Mouse (Mus musculus) urinary bladder, postnatal 10 days (tissue): ENCODE data around the gene Abca1.

Source experiments
- DNase-seq: peaks from one replicate; pipeline ENCODE4 v3.0.0; 2022; ENCODE audit warnings: low spot score

Gene Abca1

DNA sequence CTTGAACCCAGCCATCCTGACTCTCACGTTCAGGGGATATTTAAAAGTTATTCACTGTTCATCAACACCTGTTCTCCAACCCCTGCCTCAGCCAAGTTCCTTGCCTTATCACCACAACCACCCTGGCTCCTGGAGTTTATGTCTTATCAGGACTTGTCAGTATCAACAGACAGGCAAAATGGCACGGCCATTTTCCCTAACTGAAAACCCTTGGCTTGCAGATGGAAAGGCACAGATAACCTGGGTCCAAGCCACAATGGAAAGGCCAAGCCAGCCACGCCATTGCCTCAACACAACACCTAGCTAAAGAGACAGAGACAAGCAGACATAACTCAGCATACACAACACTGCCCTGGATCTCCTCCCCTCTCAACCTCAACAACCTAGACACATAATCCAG is 38.6 kb downstream of the Abca1 start:
- DNase-seq = no peak

DNA sequence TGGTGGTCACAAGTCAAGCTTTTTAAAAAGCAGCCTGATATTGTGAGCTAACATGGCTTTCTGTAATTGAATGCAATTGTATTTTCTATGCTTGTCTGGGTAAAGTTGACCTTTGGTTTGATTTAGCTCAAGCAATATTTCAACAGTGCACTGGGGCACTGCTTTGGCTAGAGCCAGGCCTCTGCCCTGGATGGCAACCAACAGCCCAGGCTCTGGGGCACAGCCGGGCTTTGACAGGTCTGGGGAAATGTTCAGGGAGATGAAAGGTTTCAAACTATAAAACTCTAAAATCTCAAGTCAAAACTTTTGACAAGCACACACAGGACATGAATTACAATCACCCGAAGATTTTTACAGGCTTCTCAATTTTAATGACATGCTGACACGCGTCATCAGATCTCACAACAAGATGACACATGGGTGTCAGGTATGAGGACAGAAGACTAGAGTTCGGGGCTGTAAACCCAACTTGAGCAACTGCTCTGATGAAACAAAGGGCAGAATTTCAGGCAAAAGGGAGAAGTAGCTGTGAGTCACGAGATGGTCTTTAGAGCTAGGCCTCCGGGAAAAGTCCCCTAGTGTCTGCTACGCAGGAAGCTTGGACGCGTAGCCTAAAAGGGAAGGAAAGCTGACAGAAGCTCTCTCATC is 39.5 kb downstream of the Abca1 start:
- DNase-seq = no peak

DNA sequence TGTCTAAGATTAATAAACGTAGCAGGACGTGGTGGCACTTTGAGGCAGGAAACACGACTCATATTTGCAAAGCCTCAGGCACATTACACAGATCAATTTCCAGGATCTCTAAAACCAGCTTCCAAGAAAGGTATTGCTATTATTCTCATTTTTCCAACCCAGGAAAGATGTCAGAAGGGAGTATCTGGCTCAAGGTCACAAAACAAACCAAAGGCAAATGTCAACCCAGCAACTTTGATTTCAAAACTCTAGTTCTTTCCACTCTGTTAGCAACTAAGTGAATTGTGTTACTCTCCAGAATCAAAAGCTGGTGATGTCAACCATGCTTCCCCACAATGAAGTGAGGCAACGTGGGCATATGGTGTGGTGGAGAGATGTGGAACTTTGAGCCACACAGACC is 41.1 kb downstream of the Abca1 start:
- no peak for DNase-seq

DNA sequence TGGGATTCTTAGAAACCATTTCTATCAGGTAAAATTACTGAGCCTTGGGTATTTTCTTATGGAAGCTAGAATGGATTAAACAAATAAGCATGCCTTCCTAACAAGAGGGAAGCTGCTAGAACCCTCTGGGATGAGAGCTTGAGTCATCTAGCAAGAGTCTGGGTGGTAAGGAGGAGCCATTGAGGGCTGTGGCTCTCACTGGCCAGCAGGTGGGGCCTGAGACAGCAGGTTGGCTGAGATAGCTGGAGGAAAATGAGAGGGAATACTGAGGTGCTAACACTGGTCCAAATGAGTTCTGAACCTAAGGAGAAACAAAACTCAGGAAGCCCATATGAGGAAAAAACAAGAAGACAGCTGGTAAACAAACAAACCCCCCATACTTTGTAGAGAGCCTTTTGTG is 42.1 kb downstream of the Abca1 start:
- DNase-seq = no peak

DNA sequence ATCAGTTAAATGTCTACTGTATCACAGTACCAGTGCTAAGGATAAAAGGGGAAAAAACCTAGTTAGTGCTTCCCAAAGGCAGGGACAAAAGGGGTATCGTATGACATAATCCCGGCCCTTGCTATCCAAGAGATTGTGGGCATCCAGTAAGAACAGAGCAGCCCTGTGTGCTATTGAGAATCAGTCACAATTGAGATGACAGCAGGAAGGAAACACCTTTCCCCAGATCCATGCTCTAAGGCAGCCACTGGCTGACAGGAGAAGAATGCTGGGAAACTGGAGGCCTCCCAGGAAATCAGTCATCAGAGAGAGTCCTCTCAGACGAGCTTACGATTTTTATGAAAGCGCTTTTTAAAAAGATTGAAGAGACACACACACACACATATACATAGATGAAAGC is 42.6 kb downstream of the Abca1 start:
- no peak for DNase-seq

DNA sequence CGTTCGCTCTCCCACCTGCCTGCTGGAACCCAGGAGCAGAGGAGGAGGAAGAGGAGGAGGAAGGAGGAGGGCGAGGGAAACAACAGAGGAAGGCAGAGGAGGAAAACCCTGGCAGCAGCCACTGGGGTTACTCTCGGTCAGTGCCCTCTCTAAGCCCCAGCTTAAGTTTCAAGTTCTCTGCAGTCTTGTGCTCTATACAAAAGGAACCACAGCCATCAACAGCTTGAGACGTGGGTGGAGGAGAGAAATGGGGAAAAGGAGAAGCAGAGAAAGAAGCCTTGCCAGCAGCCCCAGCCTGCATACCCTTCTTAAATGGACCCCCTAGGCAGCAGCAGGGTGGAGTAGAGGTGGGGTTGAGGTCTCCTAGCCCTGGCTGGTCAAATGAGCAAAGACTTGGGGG is 43.8 kb downstream of the Abca1 start:
- no peak for DNase-seq

DNA sequence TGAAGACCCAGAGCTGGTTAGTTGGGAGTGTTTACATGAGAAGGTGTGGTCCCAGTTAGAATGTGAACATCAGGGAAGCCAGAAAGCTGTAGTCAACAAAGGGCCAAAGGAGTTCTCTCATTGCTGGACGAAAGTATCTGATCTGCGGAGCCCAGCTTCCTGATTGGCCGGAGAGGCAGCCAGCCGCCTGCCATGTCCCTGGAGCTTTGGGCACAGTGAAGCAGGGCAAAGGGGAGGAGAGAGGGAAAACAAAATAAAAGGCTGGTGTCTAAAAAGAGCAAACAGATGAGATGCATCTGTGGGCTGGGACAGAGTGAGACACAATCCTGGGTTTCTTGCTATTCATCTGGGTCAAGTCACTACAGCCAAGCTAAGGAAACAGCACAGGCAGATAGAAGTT is 44.3 kb downstream of the Abca1 start:
- no peak for DNase-seq

DNA sequence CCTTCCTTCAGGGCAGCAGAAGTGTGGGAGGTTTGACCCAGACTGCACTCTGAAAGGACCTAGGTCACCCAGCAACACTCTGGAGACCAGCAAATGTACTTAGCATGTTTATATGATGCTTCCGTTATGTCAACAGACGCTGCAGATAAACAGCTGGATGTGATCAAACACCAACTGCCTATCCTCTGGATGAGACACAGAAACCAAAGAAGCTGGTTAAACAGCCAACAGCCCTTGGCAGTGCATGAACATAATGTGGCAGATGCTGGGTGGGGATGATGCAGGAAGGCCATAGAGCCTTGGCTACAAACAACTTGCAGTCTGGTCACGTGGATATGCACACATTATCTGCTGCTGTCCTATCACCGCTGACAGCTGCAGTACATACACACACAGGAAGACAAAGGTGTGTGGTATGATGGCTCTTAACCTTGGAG is 47.8 kb downstream of the Abca1 start:
- DNase-seq = no peak

DNA sequence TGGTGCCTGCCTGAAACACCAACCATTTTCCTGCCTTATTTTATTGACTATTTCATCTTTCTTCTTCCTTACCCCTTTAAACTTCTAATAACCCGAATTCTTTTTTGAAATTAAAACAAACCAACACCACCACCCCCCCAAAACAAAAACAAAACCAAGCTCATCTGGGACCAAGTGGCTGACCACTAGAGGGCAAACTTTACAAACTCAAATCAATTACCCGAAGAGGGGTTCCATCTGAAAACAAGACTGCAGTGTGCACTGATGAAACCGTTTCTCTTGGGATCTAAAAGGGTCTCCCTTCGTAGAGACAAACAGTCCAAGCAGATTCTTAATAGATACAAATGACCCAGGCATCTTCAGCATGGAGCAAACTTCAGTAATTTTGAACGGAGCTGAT is 49.3 kb downstream of the Abca1 start:
- DNase-seq = no peak

DNA sequence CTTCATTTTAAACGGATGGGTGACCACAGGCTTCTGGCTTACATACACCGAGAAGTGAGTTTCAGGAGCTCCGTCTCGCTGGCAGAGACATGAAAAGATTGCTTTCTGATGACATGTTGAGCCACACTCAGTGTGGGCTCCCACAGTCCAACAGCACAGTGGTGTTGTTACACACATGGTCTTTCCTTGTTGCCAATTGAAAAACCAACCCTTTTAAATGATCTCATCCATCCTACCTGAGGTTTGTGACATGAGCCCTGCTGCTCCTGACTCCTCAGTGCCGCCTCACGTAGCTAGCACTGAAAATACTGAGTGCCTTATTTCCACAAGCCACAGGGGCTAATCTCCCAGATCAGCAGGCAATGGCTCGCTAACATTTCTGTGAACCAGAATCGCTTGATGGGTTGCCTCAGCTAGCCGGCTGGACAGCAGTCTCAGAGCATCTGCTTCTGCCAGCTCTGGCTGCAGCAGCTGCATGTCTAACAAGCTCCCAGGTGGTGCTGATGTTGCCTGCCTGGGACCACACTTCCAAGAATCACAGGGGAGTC is 50.2 kb downstream of the Abca1 start:
- DNase-seq = no peak

DNA sequence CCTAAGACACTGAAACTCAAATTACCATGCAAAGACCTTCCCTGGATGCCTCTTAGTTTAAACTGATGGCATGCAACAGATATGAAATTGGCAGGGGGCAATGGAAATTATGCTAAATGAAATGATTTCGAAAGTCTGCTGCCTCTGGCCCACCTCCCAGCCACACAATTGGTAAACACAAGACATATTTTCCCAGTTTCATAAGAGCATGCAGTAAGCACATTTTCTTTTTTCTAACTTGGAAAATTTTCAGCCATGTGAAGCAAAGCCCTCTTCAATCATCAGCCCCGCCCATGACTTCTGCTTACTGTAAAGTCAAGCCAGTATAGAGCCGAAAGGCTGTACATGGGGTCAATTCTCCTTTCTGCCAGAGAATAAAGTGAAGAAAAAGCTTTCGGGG is 51.5 kb downstream of the Abca1 start:
- DNase-seq = no peak

DNA sequence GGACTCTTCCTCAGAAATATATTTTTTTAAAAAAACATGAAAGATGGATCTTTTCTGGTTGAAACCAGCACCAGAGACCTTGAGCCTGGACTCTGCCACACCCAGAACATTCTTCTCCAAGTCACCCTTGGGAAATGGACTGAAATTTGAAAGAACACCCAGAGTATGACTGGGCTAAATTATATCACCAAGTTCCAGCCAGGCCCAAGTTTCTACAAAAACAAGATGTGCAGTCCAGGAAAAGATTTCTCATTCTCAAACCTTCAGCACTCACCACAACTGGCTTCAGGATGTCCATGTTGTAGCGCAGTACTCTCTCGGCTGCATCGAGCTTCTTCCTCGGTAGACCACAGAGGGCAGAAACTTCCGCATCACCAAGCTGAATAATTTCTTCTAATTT is 53.0 kb downstream of the Abca1 start:
- no peak for DNase-seq

DNA sequence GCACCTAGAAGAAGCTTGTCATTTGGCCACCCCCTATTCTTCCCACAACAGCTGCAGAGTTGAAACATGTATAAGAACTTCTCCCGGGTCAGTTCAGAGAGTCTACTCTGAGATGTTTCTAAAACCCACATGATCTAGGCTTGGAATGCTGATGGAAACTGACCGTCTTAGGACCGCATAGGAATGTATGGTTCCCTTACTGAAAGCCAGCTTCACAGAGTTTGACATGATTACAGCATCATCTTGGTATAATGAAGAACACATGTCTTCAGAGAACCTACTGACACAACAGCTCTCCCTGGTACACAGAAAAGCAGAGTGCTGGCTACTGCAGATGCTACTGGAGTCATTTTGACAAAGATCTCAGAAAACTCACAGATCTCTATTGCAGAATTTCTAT is 53.6 kb downstream of the Abca1 start:
- no peak for DNase-seq

DNA sequence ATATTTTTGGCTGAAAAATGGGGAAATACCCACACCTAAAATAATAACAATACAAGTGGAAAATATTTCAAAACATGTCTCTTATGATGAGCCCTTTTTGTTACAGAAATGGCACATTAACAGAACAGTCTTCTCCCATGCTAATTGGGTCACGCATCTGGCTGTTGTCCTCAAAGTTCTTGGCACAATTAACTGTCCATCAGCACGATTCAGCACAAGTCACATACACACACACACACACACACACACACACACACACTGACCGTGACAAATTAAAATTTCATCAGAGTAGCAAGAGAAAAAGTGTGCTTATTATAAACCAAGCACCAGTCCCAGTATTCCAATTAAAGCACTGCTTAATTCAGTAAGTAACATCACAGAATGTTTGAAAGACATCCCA is 55.1 kb downstream of the Abca1 start:
- no peak for DNase-seq

DNA sequence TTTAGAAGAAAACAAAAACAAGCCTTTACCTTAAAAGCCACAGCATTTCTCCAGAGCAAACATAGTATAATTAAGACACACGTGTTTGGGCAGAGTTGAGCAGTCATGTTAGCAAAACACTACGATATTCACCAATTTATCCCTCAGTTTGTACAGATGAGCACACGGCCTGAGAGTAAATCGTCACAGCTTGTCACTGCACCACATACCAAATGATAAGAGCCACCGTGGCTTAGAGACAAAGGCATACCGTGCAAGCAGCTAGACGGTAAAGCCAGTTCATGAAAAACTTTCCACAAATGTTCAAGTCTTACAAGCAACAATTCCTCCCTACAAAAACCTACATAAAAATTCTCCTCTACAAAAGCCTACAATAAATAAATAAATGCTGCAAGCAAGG is 57.2 kb downstream of the Abca1 start:
- no peak for DNase-seq

DNA sequence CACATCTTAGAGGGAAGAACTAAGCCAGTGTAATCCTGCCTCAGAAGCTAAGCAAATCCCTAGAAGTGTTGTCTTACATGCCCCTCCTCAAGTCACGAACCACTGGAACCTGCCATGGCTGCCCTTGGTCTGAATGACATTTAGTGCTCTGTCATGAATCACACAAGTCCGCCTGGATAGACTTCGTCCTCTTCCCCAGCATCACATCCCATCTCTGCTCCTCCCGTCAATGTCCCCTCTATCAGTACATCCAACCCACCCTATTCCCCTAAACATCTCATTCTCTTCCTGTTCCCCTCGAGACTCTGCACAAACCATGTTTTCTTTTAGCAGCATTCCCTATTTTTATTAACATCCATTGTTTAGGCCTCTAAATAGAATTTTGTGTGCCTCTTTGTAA is 58.4 kb downstream of the Abca1 start:
- no peak for DNase-seq

DNA sequence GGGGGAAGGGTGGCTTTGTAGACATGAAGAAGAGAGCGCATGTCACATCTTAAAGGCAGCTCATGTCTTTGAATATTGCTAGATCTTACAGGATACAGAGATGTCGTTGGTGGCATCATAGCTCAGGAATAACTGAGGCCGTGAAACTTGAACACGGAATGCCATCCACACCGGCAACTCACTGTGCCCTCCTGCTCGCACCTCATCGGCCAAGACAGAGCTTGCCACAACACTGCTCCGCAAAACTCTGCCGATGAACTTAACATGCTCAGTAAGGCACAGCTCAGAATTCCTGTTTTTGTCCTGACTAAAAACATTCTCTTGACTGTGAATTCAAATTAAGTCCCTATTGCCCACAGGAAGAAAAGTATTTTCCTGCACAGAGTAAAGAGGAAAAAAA is 59.2 kb downstream of the Abca1 start:
- no peak for DNase-seq

DNA sequence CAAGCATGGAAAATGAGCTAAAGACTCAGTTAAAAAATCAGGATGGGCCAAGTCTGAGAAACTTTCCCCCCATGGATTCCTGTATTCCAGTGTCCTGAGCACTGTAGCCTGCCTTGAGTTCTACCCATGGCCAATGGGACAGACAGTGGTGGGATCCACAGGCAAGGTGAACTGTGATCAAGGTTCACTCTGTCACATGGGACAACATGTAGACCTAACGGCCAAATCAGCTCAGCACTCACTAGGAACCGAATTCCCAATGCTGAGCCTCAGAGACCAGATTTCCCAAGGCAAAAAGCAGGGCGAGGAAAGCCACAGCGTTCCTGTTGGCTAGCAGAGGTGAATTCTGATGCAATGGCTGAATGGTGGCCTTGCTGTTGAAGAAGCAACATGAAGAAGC is 64.8 kb downstream of the Abca1 start:
- no peak for DNase-seq

DNA sequence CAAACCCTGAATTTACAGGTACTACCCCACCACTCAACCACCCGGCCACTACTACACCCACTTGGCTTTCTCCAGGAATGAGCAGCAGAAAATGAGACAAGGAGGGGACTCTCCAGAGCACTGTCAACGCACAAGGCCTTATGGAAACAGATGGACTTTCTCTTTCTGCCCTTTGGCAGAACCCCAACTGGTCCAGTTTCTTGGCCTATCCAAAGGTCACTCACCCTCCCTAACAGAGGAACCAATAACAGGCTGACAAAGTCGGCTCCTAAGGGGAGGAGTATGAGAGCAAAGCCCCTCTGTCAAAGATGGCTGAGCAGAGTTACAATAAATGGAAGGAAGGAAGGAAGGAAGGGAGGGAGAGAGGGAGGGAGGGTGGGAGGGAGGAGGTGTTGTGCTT is 65.4 kb downstream of the Abca1 start:
- DNase-seq = no peak

DNA sequence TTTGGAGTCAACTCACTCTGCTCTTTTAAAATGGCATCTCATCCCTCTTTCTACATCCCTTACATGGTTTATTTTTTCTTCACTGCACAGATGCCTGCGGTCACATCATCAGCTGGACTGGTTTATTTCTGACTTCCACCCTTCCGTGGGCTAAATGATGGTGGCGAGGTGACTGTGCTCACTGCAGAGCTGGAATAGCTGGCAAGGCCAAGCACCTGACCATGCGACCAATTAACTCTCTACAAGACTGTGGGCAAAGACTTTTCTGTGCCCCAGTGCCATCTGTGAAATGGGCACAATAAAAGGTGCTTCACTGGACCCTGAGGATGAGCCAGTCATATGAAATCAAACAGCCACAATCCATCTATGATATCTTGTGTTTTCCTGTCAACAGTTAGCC is 66.1 kb downstream of the Abca1 start:
- DNase-seq = no peak

DNA sequence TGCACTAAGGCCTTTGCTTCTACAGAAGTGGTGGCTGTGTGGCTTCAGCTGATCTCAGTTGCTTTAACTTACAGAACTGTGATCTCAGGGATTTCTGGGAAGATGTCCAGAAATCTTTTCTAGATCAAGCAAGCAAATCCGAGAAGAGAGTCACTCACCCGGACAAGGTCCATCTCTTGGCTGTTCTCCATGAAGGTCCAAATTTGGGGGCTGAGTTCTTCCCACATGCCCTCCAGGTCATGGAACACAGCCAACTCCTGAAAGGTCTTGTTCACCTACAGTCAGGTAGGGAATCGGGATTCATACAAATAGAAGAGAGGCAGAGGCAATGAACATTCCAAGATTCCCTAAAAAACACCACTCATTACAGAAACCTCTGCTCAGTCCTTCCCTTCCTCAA is 70.1 kb downstream of the Abca1 start:
- no peak for DNase-seq

DNA sequence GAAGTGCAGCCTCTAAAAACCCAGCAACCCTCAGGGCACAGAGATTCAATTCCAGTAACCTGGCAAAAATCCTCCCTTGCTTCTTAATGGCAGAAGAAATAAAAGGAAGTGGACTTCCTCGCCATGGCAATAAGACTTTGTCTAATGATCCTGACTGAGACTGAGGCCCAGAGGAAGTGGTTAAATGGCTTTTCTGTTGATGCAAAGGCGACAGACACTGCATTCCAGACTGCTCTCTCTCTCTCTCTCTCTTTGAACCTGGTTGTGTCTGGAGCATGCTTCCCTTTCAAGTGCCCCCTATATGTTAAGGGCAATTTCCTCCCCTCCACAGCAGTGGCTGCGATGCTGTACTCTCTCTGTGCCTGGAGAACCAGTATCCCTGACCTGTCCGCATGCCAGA is 70.7 kb downstream of the Abca1 start:
- DNase-seq = no peak

DNA sequence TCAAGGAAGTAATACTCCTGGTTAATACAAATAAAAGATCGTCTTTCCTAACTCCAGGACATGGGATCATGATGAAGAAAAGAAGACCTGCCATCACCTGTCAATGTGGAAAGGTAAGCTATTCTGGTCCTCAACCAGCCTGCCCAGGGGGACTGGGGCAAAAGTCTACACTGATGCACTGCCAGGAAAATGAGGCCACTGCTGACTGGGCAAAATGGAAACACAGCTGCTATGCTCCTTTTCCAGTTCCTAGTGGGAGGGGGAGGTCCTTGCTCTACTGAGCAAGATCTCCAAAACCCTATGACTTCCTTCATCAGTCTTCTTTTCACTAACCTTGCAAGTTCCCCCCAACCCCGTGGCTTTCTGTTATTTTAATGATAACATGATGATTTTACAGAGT is 73.1 kb downstream of the Abca1 start:
- no peak for DNase-seq

DNA sequence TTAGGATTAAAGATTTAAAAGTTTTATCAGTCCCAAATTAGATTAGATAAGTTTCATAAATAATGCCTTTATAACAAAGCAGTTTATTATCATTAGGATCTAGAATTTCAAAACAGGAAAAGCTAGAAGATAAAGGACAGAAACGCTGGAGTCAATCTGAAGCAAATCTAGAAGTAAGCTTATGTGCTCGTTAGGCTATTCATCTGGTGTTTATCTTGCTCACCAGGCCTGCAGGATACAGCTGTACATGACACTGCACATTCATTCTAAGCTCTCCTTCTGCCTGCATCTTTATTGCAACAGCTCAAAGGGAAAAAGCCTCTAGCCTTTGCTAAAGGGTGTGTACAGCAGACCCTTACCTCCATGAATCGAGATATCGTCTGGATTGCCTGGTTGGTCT is 74.1 kb downstream of the Abca1 start:
- DNase-seq = no peak

DNA sequence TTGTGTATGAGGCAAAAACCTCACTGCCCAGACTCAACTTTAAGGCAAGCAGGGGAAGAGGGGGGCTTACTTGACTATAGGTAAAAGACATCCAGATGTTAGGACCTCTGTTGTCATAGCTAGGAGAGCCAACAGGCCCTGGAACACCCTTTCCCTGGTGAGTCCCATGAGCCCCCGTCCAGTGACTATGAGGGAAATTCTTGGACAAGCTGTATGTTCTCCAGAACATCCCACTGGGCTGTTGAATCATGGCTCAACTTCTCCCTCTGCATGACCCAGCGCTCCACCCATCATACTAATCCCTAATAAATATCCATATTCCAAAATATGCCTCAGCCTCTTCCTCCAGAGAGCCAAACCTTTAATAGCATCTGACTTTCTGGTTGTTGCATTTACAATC is 76.6 kb downstream of the Abca1 start:
- no peak for DNase-seq
